Mouse (Mus musculus) brain, embryonic 14.5 days (tissue): ENCODE measurements at regions not wholly inside any gene's neighbourhood (a gene's known extent, or its start where the extent isn't known, plus 50 kb on each side); places are given as distances from the start of the nearest gene placed in this dataset.

Experiments
- CTCF ChIP-seq: fragments of 200-500 bp; IDR thresholded peaks from 2 replicates; pipeline ENCODE4 v1.5.1; 2012; ENCODE audit warnings: inconsistent platforms, mild to moderate bottlenecking, moderate library complexity, borderline replicate concordance; ENCODE audit not compliant: insufficient read depth, insufficient read length; ENCODE audit errors: extremely low read depth
- POLR2A ChIP-seq: fragments of 200-500 bp; IDR thresholded peaks from 2 replicates; pipeline ENCODE4 v1.6.1; 2012; ENCODE audit warnings: mild to moderate bottlenecking, inconsistent platforms, borderline replicate concordance; ENCODE audit not compliant: poor library complexity, insufficient read depth, insufficient read length, severe bottlenecking; ENCODE audit errors: extremely low read depth

DNA sequence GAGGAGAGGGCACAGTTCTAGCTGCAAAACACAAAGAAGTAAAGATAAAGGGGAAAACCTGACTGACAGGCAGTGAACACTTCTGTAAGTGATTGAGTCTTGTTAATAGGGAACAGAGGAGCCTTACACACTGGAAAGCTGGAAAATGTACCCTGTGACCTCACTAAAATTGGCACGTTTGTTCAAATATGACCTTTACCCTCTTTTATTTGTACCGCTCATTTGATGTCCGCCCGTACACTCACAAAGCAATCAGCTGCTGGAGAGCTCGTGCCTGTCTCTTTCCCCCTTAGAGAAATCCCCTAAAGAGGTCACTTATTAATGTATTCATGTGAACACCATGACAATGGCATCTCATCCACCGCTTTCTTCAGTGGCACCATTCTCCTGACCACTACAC lies 819.4 kb downstream of the Defb40 start:
- TF ChIP-seq POLR2A (no peak), CTCF (no peak)
